Mouse (Mus musculus) lung, postnatal 0 days (tissue): Measurements from ENCODE around the gene Ppt1. TPM values are rescaled to one million over a fixed set of nuclear protein-coding genes. Genes with fewer than 3 reads are reported as not detected.
"Not testable (repeated sequence)": the region's sequence is repeated elsewhere in the genome, so short reads cannot be mapped to it uniquely, and the experiment has no call there.

ENCODE experiments used
- ATAC-seq: fragments of 200-750 bp; cut with Nextera tagmentation; 2 replicates; pipeline ENCODE4 v1.8.0; 2017; ENCODE audit warnings: moderate library complexity
- DNase-seq: peaks from one replicate; pipeline ENCODE4 v3.0.0-alpha.2; 2016; ENCODE audit warnings: low spot score
- H3K27ac ChIP-seq: fragments of 300-500 bp; sonication (generic); 2 replicates; pipeline ENCODE4 v1.5.1; 2014; ENCODE audit warnings: antibody characterized with exemption, mild to moderate bottlenecking, low read length, mixed read lengths
- H3K27me3 ChIP-seq: fragments of 300-500 bp; sonication (generic); replicated peaks from 2 replicates; pipeline ENCODE4 v1.6.1; 2014; ENCODE audit warnings: low read length, mixed read lengths; ENCODE audit not compliant: insufficient read depth
- H3K36me3 ChIP-seq: fragments of 300-500 bp; sonication (generic); 2 replicates; pipeline ENCODE4 v1.6.1; 2014; ENCODE audit warnings: low read length, mixed read lengths; ENCODE audit not compliant: insufficient read depth
- H3K4me1 ChIP-seq: fragments of 300-500 bp; sonication (generic); 2 replicates; pipeline ENCODE4 v1.6.1; 2014; ENCODE audit warnings: antibody characterized with exemption, low read depth, low read length, mixed read lengths; ENCODE audit not compliant: insufficient read depth
- H3K4me2 ChIP-seq: fragments of 300-500 bp; sonication (generic); replicated peaks from 2 replicates; pipeline ENCODE4 v1.6.1; 2014; ENCODE audit warnings: low read depth, mild to moderate bottlenecking, low read length, moderate library complexity, mixed read lengths
- H3K4me3 ChIP-seq: fragments of 300-500 bp; sonication (generic); 2 replicates; pipeline ENCODE4 v1.5.1; 2014; ENCODE audit warnings: low read depth, low read length
- H3K9ac ChIP-seq: fragments of 300-500 bp; sonication (generic); replicated peaks from 2 replicates; pipeline ENCODE4 v1.6.1; 2014; ENCODE audit warnings: low read depth, mild to moderate bottlenecking
- H3K9me3 ChIP-seq: fragments of 300-500 bp; sonication (generic); 2 replicates; pipeline ENCODE4 v1.6.1; 2016; ENCODE audit warnings: low read length, mixed read lengths
- CTCF ChIP-seq: IDR thresholded peaks from 2 replicates; pipeline ENCODE4 v1.5.1; 2016; ENCODE audit warnings: antibody characterized with exemption, mild to moderate bottlenecking
- EP300 ChIP-seq: IDR thresholded peaks from 2 replicates; pipeline ENCODE4 v1.6.1; 2016; ENCODE audit warnings: antibody characterized with exemption, mild to moderate bottlenecking, control low read depth
- WGBS: fragments of 180-500 bp; shearing (Covaris S2); extraction: QIAGEN DNeasy Blood & Tissue Kit; methylation state at CpG from one replicate; pipeline ENCODE4 v1.1.7; 2014; 5-methylcytosine and 5-hydroxymethylcytosine counted together
- polyA plus RNA-seq: library from polyadenylated mRNA; unstranded; fragments of >200 nt; fragmentation: Nextera tagmentation; extraction: Ambion mirVana; gene quantifications from 2 replicates; pipeline ENCODE4 v1.2.1, GENCODE M21; 2015

The Ppt1 gene
- polyA plus RNA-seq = 39.0 and 39.1 TPM in 2 replicates

GRCm38 (mm10) chr4:122835530-122836402 lies at the start of gene Ppt1:
Gene Ppt1 (plus strand): TSS chr4:122836242.
- Histone ChIP-seq H3K4me1 (no peaks in the 10 kb centered on the region), H3K9ac (peak within 1 kb of the TSS; percentile 63), H3K4me2 (peak within 1 kb of the TSS; percentile 82), H3K9me3 (no peaks in the 10 kb centered on the region), H3K4me3 (peak within 1 kb of the TSS; percentile 72), H3K36me3 (no peaks in the 10 kb centered on the region), H3K27ac (no peak within 1 kb of the TSS), H3K27me3 (no peaks in the 10 kb centered on the region)
- TF ChIP-seq EP300 = no peak
- TF ChIP-seq CTCF = peak; percentile 46
- 4% methylated on average over 30 of the region's 31 CpGs for WGBS
- ATAC-seq (peak; percentile 90), DNase-seq (peak; percentile 86)

GRCm38 (mm10) chr4:122789335-122790089 lies 46.5 kb upstream of the Ppt1 start:
- no peaks in the 10 kb centered on the region for H3K4me1 ChIP-seq
- no peak overlapping the region for H3K27ac ChIP-seq
- 57% methylated on average over 4 of the region's 4 CpGs for WGBS

GRCm38 (mm10) chr4:122808108-122808507 lies 27.9 kb upstream of the Ppt1 start:
- Histone ChIP-seq H3K27ac (no peak overlapping the region), H3K4me1 (no peaks in the 10 kb centered on the region), H3K9ac (no peak overlapping the region), H3K4me3 (no peak overlapping the region), H3K27me3 (no peaks in the 10 kb centered on the region), H3K4me2 (no peak overlapping the region), H3K36me3 (no peaks in the 10 kb centered on the region), H3K9me3 (no peaks in the 10 kb centered on the region)
- DNase-seq = peak; percentile 74
- TF ChIP-seq EP300 (no peak), CTCF (peak; percentile 83)
- 23% methylated on average over 4 of the region's 4 CpGs for WGBS
- peak; percentile 26; the same call in 1 of the 2 replicates for ATAC-seq

More at GRCm38 (mm10) chr4:122789335-122790089, 46.5 kb upstream of the Ppt1 start:
- TF ChIP-seq CTCF (no peak), EP300 (no peak)
- DNase-seq = no peak
- H3K27me3 ChIP-seq = no peaks in the 10 kb centered on the region
- H3K36me3 ChIP-seq = no peaks in the 10 kb centered on the region
- no peak overlapping the region for H3K4me3 ChIP-seq
- no peak for ATAC-seq
- H3K4me2 ChIP-seq = no peak overlapping the region
- H3K9ac ChIP-seq = no peak overlapping the region
- no peaks in the 10 kb centered on the region for H3K9me3 ChIP-seq

GRCm38 (mm10) chr4:122811180-122811579 lies 24.9 kb upstream of the Ppt1 start:
- H3K4me3 ChIP-seq = no peak overlapping the region
- no peaks in the 10 kb centered on the region for H3K9me3 ChIP-seq
- H3K9ac ChIP-seq = no peak overlapping the region
- no peak for DNase-seq
- H3K4me1 ChIP-seq = no peaks in the 10 kb centered on the region
- H3K27me3 ChIP-seq = no peaks in the 10 kb centered on the region
- H3K36me3 ChIP-seq = no peaks in the 10 kb centered on the region
- ATAC-seq = no peak
- no peak overlapping the region for H3K4me2 ChIP-seq
- WGBS = 19% methylated on average over 1 of the region's 1 CpGs
- no peak for TF ChIP-seq CTCF
- no peak overlapping the region for H3K27ac ChIP-seq

- 47% methylated on average over 2 of the region's 2 CpGs for WGBS
- no peaks in the 10 kb centered on the region for H3K36me3 ChIP-seq
- no peak for TF ChIP-seq CTCF
- no peak for TF ChIP-seq EP300
These were observed 24.2 kb upstream of the Ppt1 start for GRCm38 (mm10) chr4:122811824-122812223.

GRCm38 (mm10) chr4:122816202-122816601 lies 19.8 kb upstream of the Ppt1 start:
- ATAC-seq (no peak), DNase-seq (no peak)
- no peaks in the 10 kb centered on the region for H3K36me3 ChIP-seq
- H3K9ac ChIP-seq = no peak overlapping the region
- H3K27me3 ChIP-seq = no peaks in the 10 kb centered on the region
- no peak overlapping the region for H3K4me3 ChIP-seq
- H3K4me2 ChIP-seq = no peak overlapping the region
- H3K27ac ChIP-seq = no peak overlapping the region
- no peaks in the 10 kb centered on the region for H3K4me1 ChIP-seq
- WGBS = 84% methylated on average over 1 of the region's 1 CpGs
- no peaks in the 10 kb centered on the region for H3K9me3 ChIP-seq
- TF ChIP-seq EP300 (no peak), CTCF (no peak)

More at GRCm38 (mm10) chr4:122811824-122812223, 24.2 kb upstream of the Ppt1 start:
- Histone ChIP-seq H3K27ac (no peak overlapping the region), H3K4me3 (no peak overlapping the region), H3K4me2 (no peak overlapping the region), H3K9me3 (no peaks in the 10 kb centered on the region), H3K27me3 (no peaks in the 10 kb centered on the region), H3K9ac (no peak overlapping the region), H3K4me1 (no peaks in the 10 kb centered on the region)
- no peak for DNase-seq
- no peak for ATAC-seq

GRCm38 (mm10) chr4:122820941-122821340 lies 15.1 kb upstream of the Ppt1 start:
- H3K4me2 ChIP-seq, H3K9ac ChIP-seq, DNase-seq, H3K9me3 ChIP-seq, H3K4me3 ChIP-seq, H3K36me3 ChIP-seq, H3K4me1 ChIP-seq, ATAC-seq, H3K27ac ChIP-seq, H3K27me3 ChIP-seq: not testable (repeated sequence)
- WGBS = 37% methylated on average over 10 of the region's 10 CpGs
